Mouse (Mus musculus): ENCODE results near the gene Fgf22.
A peak's percentile ranks its signal among the peaks of the same experiment; 100 is the strongest.

Fgf22 gene

GRCm38 (mm10) chr10:79754856-79755516 lies at the start of gene Fgf22:
Gene Fgf22, plus strand, starts transcription at chr10:79755076.
- DNase-seq = peak; percentile 85

- DNase-seq = no peak
These were observed 48.9 kb upstream of the Fgf22 start for GRCm38 (mm10) chr10:79705951-79706350.

GRCm38 (mm10) chr10:79706406-79707094 lies 48.3 kb upstream of the Fgf22 start:
- peak; percentile 48 for DNase-seq

- DNase-seq = no peak
These were observed 47.7 kb upstream of the Fgf22 start for GRCm38 (mm10) chr10:79707162-79707561.

GRCm38 (mm10) chr10:79707759-79708158 lies 47.1 kb upstream of the Fgf22 start:
- no peak for DNase-seq

- DNase-seq = no peak
These were observed 46.2 kb upstream of the Fgf22 start for GRCm38 (mm10) chr10:79708668-79709067.

GRCm38 (mm10) chr10:79709307-79709706 lies 45.6 kb upstream of the Fgf22 start:
- no peak for DNase-seq

- DNase-seq = no peak
These were observed 42.8 kb upstream of the Fgf22 start for GRCm38 (mm10) chr10:79712029-79712428.

- peak; percentile 79 for DNase-seq
These were observed 42.3 kb upstream of the Fgf22 start for GRCm38 (mm10) chr10:79712499-79713126.

GRCm38 (mm10) chr10:79713163-79713562 lies 41.7 kb upstream of the Fgf22 start:
- no peak for DNase-seq

GRCm38 (mm10) chr10:79714996-79715395 lies 39.9 kb upstream of the Fgf22 start:
- DNase-seq = no peak

GRCm38 (mm10) chr10:79716254-79716987 lies 38.5 kb upstream of the Fgf22 start, which contains the start of gene Hcn2:
Gene Hcn2, plus strand, starts transcription at chr10:79716634.
- DNase-seq = no peak

- DNase-seq = no peak
These were observed 37.9 kb upstream of the Fgf22 start for GRCm38 (mm10) chr10:79716988-79717355.

- peak; percentile 78 for DNase-seq
These were observed 37.1 kb upstream of the Fgf22 start for GRCm38 (mm10) chr10:79717640-79718357.

- no peak for DNase-seq
These were observed 33.8 kb upstream of the Fgf22 start for GRCm38 (mm10) chr10:79721089-79721488.

GRCm38 (mm10) chr10:79723047-79723446 lies 31.8 kb upstream of the Fgf22 start:
- DNase-seq = no peak

GRCm38 (mm10) chr10:79723692-79724091 lies 31.2 kb upstream of the Fgf22 start:
- DNase-seq = no peak

GRCm38 (mm10) chr10:79726090-79726489 lies 28.8 kb upstream of the Fgf22 start:
- DNase-seq = peak; percentile 67

GRCm38 (mm10) chr10:79728323-79729249 lies 26.3 kb upstream of the Fgf22 start:
- no peak for DNase-seq

- DNase-seq = no peak
These were observed 25.4 kb upstream of the Fgf22 start for GRCm38 (mm10) chr10:79729357-79729965.

- peak; percentile 58 for DNase-seq
These were observed 22.4 kb upstream of the Fgf22 start for GRCm38 (mm10) chr10:79732500-79732899.
